Mouse (Mus musculus) common myeloid progenitor, adult 5-6 weeks (primary cell): ENCODE data around the gene Rab42. TPM values are rescaled to one million over a fixed set of nuclear protein-coding genes. Genes with fewer than 3 reads are reported as not detected.

ENCODE experiments used
- total RNA-seq: library from RNA; stranded (forward); fragments of 200-1000, 187-1606 nt; gene quantifications from 2 replicates; pipeline ENCODE4 v1.2.3, GENCODE M21; 2017

Gene Rab42
- total RNA-seq, 1 experiment from 2014 or later, result not detected

Other genes starting within 250 kb of the Rab42 start
- 0.14 and 1.0 TPM in 2 replicates for gene Gm10300, start 228.7 kb downstream of the Rab42 start, total RNA-seq
- 89.1 and 138 TPM in 2 replicates for gene Epb41, start 228.1 kb downstream of the Rab42 start, total RNA-seq
- gene Oprd1, start 158.9 kb downstream of the Rab42 start, total RNA-seq, result not detected in 2 replicates
- 61.5 and 70.9 TPM in 2 replicates for gene Ythdf2, start 91.1 kb downstream of the Rab42 start, total RNA-seq
- gene Gmeb1, start 41.8 kb downstream of the Rab42 start, total RNA-seq, result 23.2 and 26.9 TPM in 2 replicates
- 30.2 and 45.8 TPM in 2 replicates for gene Taf12, start 29.0 kb downstream of the Rab42 start, total RNA-seq
- 23.9 and 43.7 TPM in 2 replicates for gene Trnau1ap, start 26.2 kb upstream of the Rab42 start, total RNA-seq
- gene Rcc1, start 50.2 kb upstream of the Rab42 start, total RNA-seq, result 46.6 and 48.1 TPM in 2 replicates
- gene Phactr4, start 119.1 kb upstream of the Rab42 start, total RNA-seq, result 15.0 and 17.9 TPM in 2 replicates
- gene Med18, start 160.5 kb upstream of the Rab42 start, total RNA-seq, result 16.4 and 17.8 TPM in 2 replicates
- gene Sesn2, start 207.1 kb upstream of the Rab42 start, total RNA-seq, result 1.6 and 3.2 TPM in 2 replicates
- 1,728 and 2,046 TPM in 2 replicates for gene Atpif1, start 230.3 kb upstream of the Rab42 start, total RNA-seq
- gene Dnajc8, start 232.2 kb upstream of the Rab42 start, total RNA-seq, result 412 and 457 TPM in 2 replicates